Mouse (Mus musculus) liver, postnatal 0 days (tissue): ENCODE data around the gene Gcnt1.

Experiments
- CTCF ChIP-seq: sonication (generic); IDR thresholded peaks from 2 replicates; pipeline ENCODE4 v1.5.1; 2016; ENCODE audit warnings: antibody characterized with exemption, low read depth
- EP300 ChIP-seq: IDR thresholded peaks from 2 replicates; pipeline ENCODE4 v1.6.1; 2016; ENCODE audit warnings: antibody characterized with exemption, low read depth, mild to moderate bottlenecking

- TF ChIP-seq CTCF: no peak
- TF ChIP-seq EP300: no peak
Observed at GRCm38 (mm10) chr19:17380549-17380948, 7.9 kb upstream of the Gcnt1 start.
